ENCODE assay signal across 8 mouse cellular contexts in genomic region chr1:67061456-67062085, GRCm38 (mm10). TPM values are rescaled to one million over a fixed set of nuclear protein-coding genes. Genes with fewer than 3 reads are reported as not detected.
A peak's percentile ranks its signal among the peaks of the same experiment; 100 is the strongest.
DNase-seq lines count a peak whose midpoint lies in the region; ATAC-seq lines count a peak whose summit lies in the region.

No protein-coding gene starts in this region.

- H3K36me3 ChIP-seq in embryonic facial prominence, embryonic 12.5 days = no peaks in the 10 kb centered on the region
- no peaks in the 10 kb centered on the region for H3K36me3 ChIP-seq in lung, embryonic 15.5 days

- ATAC-seq in embryonic facial prominence, embryonic 12.5 days (ENCODE audit: insufficient number of reproducible peaks, insufficient read depth, low FRiP score, low TSS enrichment) = peak; percentile 87; the same call in 1 of the 2 replicates
- ATAC-seq in lung, embryonic 15.5 days (ENCODE audit: borderline replicate concordance, extremely low read depth, low FRiP score, low TSS enrichment) = peak; percentile 65; the same call in 1 of the 2 replicates

- no peaks in the 10 kb centered on the region for H3K4me1 ChIP-seq in embryonic facial prominence, embryonic 12.5 days
- no peaks in the 10 kb centered on the region for H3K4me1 ChIP-seq in lung, embryonic 15.5 days

- no peak overlapping the region for H3K4me3 ChIP-seq in embryonic facial prominence, embryonic 12.5 days
- H3K4me3 ChIP-seq in lung, embryonic 15.5 days = no peak overlapping the region

- H3K9me3 ChIP-seq in embryonic facial prominence, embryonic 12.5 days = no peaks in the 10 kb centered on the region
- no peaks in the 10 kb centered on the region for H3K9me3 ChIP-seq in lung, embryonic 15.5 days

- no peaks in the 10 kb centered on the region for H3K27me3 ChIP-seq in embryonic facial prominence, embryonic 12.5 days
- H3K27me3 ChIP-seq in lung, embryonic 15.5 days = no peaks in the 10 kb centered on the region

- H3K27ac ChIP-seq in embryonic facial prominence, embryonic 12.5 days = no peak overlapping the region
- H3K27ac ChIP-seq in lung, embryonic 15.5 days = no peak overlapping the region

- DNase-seq in ES-CJ7 (ENCODE audit: low read depth, low spot score) = peak; percentile 87
- DNase-seq in adrenal gland, postnatal 36 days = peak; percentile 68 to 70
- DNase-seq in heart, postnatal 36 days = peak; percentile 48 to 59
- peak; percentile 28 to 69 for DNase-seq in layer of hippocampus, adult 8-10 months (ENCODE audit: low spot score in 2 of 2)
- DNase-seq in ovary, postnatal 36 days (ENCODE audit: low spot score) = peak; percentile 38
- peak; percentile 75 for DNase-seq in thymus, postnatal 4 days

- whole genome bisulfite sequencing in embryonic facial prominence, embryonic 12.5 days = 10% methylated on average over 7 of the region's 7 CpGs
- WGBS in lung, embryonic 15.5 days = 4% methylated on average over 7 of the region's 7 CpGs

- intact Hi-C loops in heart, postnatal 36 days (cut with DNase I) = no loop called here

- no peak overlapping the region for H3K4me2 ChIP-seq in embryonic facial prominence, embryonic 12.5 days (replicated peaks)
- no peak overlapping the region for H3K4me2 ChIP-seq in lung, embryonic 15.5 days

- H3K9ac ChIP-seq in embryonic facial prominence, embryonic 12.5 days = no peak overlapping the region
- no peak overlapping the region for H3K9ac ChIP-seq in lung, embryonic 15.5 days

RNA-seq across cellular contexts. Expression of gene Lancl1, which starts 22.9 kb away (rescaled TPM):
- total RNA-seq in adrenal gland, postnatal 36 days (2021) = 10 to 100 TPM; 50.6 to 52.9 TPM
- polyA plus RNA-seq in embryonic facial prominence, embryonic 12.5 days (2016; fragmentation: Nextera tagmentation; extraction: Ambion mirVana) = 110 and 115 TPM in 2 replicates
- 10 to 100 TPM; 36.2 to 38.7 TPM for total RNA-seq in heart, postnatal 36 days (2021)
- total RNA-seq in layer of hippocampus, adult 8-10 months (2022) = 100 to 1,000 TPM; 192 to 212 (median 195) TPM
- 92.1 and 102 TPM in 2 replicates for polyA plus RNA-seq in lung, embryonic 15.5 days (2015; fragmentation: Nextera tagmentation; extraction: Ambion mirVana)
